Mouse (Mus musculus) erythroid progenitor cell, adult 5-6 weeks (primary cell): ENCODE measurements around the gene Dcps. TPM values are rescaled to one million over a fixed set of nuclear protein-coding genes. Genes with fewer than 3 reads are reported as not detected.

Experiments
- ATAC-seq: replicated peaks from 2 replicates; pipeline ENCODE4 v1.8.0; 2016; ENCODE audit warnings: moderate number of reproducible peaks, mild to moderate bottlenecking, moderate TSS enrichment, inconsistent platforms; ENCODE audit not compliant: poor library complexity, low FRiP score, severe bottlenecking
- total RNA-seq, 2 experiments: library from RNA; stranded (forward) in 1 of 2; stranded (reverse) in 1 of 2; fragments of 150-400 nt in 1 of 2; fragments of 186-747, 209-891 nt in 1 of 2; gene quantifications; 2 replicates each; pipeline versions ENCODE4 v1.2.3 to v1.2.4; 2015 to 2017; ENCODE audit warnings: low replicate concordance in 2 of 2

The Dcps gene
- total RNA-seq, 2 experiments from 2014 or later, result 5.4 to 18.7 TPM

DNA sequence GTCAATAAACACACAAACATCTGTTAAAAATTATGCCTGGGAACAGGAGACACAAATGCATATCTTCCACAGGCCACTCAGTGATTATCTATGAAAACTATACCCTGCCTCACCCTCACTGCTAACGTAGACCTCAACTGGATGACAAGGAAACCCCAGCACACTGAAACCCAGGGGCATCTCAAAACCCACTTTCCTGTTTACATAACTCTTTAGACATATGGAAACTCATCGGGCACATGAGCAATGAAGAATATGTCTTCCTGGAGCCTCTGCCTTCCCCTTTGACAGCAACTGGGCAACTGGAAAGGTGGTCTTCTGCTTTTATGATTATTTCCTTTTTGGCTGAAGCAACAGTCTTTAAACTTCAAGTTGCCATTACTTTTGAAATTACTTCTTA, 33.6 kb downstream of the Dcps start:
- no peak for ATAC-seq

DNA sequence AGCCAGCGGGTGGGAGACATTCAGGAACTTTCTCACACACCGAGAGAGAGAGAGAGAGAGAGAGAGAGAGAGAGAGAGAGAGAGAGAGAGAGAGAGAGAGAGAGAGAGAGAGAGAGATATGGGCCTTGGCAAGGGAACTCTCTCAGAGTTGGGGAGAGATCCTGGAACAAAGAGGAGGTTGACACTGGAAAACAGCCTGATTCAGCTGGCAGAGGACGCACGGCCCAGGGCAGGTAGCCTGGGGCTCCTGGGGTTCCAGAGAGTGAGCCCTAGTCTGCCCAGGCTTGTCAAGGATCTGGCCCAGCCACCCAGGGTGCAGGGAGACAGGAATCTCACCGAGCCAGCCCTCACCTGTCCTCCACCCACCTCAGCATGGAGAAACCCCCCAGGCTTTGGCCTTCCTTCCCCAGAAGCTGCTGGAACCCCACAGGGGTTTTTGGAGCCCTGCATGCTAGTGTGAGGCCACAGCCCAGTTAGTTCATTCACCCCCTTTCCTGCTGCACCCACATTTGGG, 36.6 kb downstream of the Dcps start:
- ATAC-seq, result no peak

DNA sequence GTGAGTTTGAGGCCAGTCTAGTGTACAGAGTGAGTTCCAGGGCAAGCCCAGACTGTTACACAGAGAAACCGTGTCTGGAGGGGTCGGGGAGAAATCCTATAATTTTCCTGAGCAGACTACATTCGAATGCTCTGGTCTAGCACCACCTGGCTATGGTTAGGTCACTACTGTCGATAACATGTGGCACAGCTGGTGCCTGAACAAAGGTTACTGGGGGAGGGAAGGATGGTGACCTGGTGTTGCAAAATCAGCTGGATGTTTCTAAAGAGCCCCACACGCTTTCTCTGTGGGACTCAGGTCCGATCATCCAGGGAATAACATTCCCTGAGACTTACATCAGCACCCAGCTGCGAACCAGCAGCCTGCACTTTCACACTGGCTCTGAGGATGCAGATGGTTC, 37.8 kb downstream of the Dcps start:
- ATAC-seq, result no peak

GRCm38 (mm10) chr9:35135575-35135974, 40.3 kb downstream of the Dcps start:
- no peak for ATAC-seq

DNA sequence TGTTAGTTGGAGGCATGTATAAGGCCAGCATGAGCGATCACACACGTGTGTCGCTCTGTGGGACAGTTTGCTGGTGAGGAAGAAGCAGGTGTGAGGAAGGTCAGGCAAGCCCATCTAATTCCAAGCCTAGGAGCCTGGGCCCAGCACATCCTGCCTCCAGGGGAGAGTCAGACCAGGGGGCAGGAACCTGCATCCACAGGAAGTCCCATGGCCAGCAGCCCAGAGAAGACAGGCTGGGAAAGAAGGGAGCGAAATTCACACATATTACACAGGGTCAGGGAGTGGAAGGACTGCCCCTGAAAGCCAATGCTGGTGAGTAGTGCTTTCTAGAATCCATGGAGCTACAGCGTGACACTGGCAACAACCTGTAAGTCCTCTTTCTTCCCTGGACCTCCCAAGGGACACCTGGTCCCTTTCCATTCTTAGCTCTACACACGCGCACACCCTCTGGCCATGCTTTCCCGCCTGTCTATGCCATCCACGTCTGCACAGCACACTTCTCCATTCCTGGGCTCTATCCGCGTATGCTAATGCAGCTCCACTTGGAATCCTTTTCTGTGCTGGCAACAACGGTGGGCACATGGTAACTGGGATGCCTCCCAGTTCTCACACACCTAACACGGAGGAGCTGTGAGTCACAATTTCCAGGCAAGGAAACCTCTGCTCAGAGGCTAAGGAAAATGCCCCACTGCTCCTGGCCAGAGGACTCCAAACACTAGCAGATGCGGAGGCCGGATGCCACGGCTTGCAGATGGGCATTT, 44.0 kb downstream of the Dcps start:
- ATAC-seq, result no peak

- ATAC-seq, result no peak
Measured at GRCm38 (mm10) chr9:35128995-35129418, 46.9 kb downstream of the Dcps start.

GRCm38 (mm10) chr9:35128564-35128963, 47.3 kb downstream of the Dcps start:
- no peak for ATAC-seq

DNA sequence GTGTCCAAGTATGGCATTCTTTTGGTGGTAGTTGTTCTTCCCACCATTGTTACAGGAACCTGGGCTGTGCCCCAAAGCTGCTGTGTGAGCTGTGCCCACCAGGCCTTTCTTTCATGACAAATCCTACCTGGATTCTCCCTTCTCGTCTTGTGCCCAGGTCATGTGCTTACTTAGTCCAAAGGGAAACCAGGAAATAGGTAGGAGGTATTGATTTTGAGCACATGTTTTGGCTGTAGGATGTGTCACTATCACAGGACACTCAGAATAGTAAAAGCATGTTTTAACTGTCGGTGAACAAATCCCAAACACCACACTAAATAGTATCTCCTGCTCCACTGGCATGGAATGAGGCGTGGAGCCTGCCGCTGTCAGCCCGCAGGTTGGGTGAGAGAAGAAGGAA, 48.3 kb downstream of the Dcps start:
- ATAC-seq, result no peak

DNA sequence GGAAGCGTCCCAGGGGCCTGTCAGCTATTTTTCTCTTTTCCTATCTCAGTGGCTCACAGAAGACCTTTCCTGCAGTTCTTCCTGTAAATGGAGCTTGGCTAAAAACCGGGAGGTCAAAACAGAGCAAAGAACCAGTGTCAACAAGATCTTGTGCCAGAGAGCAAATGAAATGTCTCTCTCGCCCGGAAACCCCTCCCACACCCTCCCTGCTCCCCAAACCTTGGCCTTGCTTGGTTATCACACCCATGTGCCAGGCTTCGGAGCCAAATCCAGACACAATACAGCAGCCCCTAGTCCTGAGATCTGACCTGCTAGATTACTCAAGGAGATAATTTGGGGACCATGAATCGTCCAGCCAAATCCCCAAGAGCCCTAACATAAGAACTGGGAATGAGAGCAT, 48.7 kb downstream of the Dcps start:
- ATAC-seq, result no peak

GRCm38 (mm10) chr9:35124678-35124955, 51.2 kb downstream of the Dcps start:
- no peak for ATAC-seq

DNA sequence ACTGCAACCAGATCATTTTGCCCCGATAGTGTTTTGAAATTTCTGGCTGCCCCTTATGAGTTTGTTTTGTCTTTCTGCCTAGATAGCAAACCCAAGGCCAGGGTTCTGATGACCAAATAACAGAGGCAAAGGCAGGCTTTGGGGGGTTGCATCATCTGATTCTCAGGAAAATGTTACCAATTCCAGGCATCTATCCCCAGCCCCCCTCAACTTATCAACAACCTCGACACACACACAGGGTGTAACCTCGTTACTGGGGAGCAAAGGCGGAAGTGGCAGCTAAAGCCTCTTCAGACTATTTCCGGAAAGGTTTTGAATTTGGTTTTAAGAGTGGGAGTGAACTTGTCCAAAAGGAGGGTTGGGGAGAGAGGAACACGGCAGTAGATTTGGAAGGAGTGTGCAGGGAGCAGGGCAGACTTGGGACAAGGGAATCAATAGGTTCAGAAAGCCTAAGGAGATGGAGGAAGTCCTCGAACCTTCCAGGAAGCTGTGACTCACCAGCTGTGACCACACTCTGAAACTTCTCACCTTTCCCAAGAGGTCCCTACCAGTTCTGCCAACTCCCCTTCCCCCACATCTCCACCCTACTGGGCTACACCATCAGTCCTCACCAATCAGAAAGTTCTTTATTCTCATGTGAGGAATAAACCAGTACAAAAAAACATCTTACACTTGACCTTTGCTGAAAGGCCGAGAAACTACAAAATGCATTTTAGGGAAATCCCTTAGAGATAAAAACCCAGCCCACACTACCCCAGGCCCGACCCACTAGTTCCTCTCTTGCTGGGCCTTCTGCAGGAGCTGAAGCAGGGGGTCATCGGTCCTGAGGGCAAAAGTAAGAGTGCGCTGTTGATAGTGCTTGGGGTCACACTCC, 51.8 kb downstream of the Dcps start:
- peak; percentile 22; the same call in 1 of the 2 replicates for ATAC-seq

GRCm38 (mm10) chr9:35123456-35123803, 52.4 kb downstream of the Dcps start:
- ATAC-seq, result 0 out of 2 replicates have a peak, but pooled peaks have one; percentile 18

DNA sequence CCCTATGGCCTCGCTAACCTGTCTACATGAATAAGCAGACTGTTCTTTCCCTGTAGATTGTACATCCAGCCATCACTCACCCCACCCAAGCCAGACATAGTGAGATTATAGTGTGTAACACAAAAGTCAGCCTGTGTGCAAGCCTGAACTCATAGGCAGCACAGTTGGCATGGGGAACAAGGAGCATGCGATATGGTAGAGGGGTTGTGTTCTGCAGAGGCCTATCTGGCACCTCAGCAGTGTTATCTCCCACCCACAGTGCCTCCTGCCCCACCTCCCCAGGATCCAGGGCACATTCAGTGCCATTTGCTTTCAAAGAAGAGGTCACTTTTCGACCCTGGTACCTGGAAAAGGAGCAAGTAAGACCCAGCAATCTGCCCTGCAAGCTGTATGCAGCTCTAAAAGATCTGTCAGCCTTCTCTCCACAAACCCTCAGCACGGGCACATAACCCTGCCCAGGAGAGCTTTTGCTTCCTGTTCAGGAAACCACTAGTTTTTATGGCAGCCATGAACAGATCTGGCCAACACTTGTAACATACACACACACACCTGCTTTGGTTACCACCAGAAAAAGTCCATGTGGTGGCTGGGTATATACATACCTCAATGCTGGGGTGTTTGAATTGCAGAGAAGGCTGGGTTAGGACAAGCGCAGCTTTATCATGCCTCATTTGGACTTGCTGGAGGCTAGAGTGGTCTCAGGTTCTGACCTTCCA, 53.2 kb downstream of the Dcps start:
- peak; percentile 84 for ATAC-seq

DNA sequence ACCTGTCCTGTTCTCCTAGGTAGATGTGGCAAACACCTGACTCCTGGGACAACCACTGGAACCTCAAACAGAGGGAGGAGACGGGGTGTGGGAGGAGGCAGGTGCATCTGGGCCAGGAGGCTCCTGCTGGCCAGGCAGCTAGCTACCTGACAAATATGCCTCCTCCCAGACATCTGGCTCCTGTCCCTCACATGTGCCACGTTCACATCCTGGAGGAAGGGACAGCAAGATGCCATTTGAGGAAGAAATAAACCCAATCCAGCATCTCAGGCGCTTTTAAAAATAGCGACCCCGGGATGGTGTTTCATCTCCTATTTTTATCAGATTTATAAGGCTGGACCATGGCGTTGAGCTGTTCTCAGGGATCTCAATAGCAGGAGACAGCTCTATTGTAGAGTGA, 56.7 kb downstream of the Dcps start, which contains the start of gene St3gal4:
Gene St3gal4 (minus strand): TSS at position 101 of the 400 bp plus-strand sequence.
- no peak for ATAC-seq

DNA sequence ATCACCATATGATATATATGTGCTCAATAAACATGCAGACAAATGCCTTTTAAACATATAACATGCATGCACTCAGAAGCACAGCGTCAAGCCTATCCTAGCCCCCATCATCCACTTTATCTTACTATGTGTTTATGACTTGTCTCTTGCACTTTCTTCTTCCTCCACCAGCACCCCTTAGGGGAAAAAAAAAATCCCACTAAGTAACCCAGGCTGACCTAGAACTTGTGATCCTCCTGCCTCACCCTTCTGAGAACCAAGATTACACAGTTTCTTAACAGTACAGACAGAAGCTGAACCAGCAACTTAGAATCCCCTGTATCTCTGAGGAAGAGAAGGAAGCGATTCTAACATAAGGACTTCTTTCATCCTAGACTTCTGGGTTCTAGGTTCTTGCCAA, 57.3 kb downstream of the Dcps start:
- no peak for ATAC-seq

GRCm38 (mm10) chr9:35117384-35118295, 58.2 kb downstream of the Dcps start:
- peak; percentile 26; the same call in 1 of the 2 replicates for ATAC-seq

DNA sequence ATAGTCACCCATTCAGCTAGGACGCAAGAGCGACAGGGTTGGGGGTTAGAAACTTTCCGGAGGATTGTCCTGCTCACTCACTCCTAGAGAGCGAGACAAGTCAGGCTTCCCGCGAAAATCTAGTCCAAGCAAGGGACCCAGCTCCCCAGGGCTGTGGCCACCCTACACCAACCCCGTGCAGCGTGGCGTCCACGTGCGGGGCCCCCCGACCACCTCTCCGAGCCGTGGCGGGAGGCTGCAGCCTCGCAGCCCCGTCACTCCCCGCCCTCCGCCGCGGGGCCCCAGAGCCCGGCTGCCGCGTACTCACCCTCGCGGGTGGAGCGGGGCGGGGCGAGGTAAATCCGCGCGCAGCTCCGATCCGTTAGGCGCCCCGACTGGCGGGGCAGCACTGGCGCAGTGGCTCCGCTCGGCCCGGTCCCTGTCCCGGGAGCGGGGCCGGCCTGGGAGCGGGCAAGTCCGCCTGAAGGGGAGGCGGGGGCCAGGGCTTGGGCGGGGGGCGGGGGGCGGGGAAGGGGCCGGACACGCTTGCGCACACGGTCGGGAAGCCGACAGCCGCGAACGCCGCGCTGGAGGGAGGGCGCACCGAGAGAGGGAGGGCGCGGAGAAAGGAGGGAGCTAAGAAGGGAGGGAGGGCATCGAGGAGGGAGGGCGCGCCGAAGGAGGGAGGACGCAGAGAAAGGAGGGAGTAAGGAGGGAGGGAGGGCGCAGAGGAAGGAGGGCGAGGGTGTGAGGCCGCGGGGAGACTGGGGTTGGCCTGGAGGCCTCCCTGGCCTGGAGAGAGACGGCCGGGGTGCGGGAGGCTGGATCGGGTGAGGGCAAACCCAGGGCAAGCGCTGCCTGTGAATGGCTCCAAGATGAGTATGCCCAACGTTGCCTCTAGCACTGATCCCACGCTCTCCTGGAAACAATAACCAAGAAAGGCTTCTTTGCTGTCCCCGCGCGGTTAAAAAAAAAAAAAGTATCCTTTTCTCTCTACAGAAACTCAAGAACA, 59.2 kb downstream of the Dcps start:
- peak; percentile 87 for ATAC-seq

- no peak for ATAC-seq
Measured at GRCm38 (mm10) chr9:35115804-35116203, 60.1 kb downstream of the Dcps start.
